Mouse (Mus musculus) MEL (cell line): ENCODE results near the gene Rprd1b. TPM values are rescaled to one million over a fixed set of nuclear protein-coding genes. Genes with fewer than 3 reads are reported as not detected.
A peak's percentile ranks its signal among the peaks of the same experiment; 100 is the strongest.

ENCODE experiments used
- DNase-seq: peaks from one replicate; pipeline ENCODE4 v3.0.0; 2011; ENCODE audit warnings: low read depth, low spot score
- H3K27ac ChIP-seq: 2 replicates; pipeline ENCODE4 v1.5.1; 2012; ENCODE audit warnings: low read depth, mild to moderate bottlenecking, control low read depth, low read length, moderate library complexity; ENCODE audit not compliant: control insufficient read depth
- H3K27me3 ChIP-seq, 2 experiments: fragments of 150-350 bp in 1 of 2; sonication (generic) in 1 of 2; 2 replicates each; pipeline ENCODE4 v1.6.1; 2012; ENCODE audit warnings: low read length in 2 of 2, mild to moderate bottlenecking in 2 of 2, improper control_type of control experiment in 1 of 2, moderate library complexity in 1 of 2; ENCODE audit not compliant: insufficient read depth in 2 of 2, control insufficient read depth in 1 of 2
- H3K36me3 ChIP-seq, 2 experiments: 2 replicates each; pipeline ENCODE4 v1.6.1; 2012 to 2014; ENCODE audit warnings: low read length in 2 of 2, improper control_type of control experiment in 1 of 2, inconsistent platforms in 1 of 2, mild to moderate bottlenecking in 1 of 2; ENCODE audit not compliant: insufficient read depth in 2 of 2, control insufficient read depth in 1 of 2
- H3K4me1 ChIP-seq, 2 experiments: fragments of 150-350 bp in 1 of 2; sonication (generic) in 1 of 2; 2 replicates each; pipeline ENCODE4 v1.6.1; 2012; ENCODE audit warnings: low read length in 2 of 2, improper control_type of control experiment in 1 of 2, mild to moderate bottlenecking in 1 of 2; ENCODE audit not compliant: insufficient read depth in 2 of 2, control insufficient read depth in 1 of 2
- H3K4me3 ChIP-seq, 2 experiments: fragments of 150-350 bp in 1 of 2; sonication (generic) in 1 of 2; 2 replicates each; pipeline ENCODE4 v1.5.1; 2012; ENCODE audit warnings: low read depth in 2 of 2, low read length in 2 of 2, mild to moderate bottlenecking in 2 of 2, moderate library complexity in 2 of 2, control low read depth in 1 of 2, improper control_type of control experiment in 1 of 2; ENCODE audit not compliant: control insufficient read depth in 1 of 2, insufficient read depth in 1 of 2
- H3K79me2 ChIP-seq: 2 replicates; pipeline ENCODE4 v1.6.1; 2012; ENCODE audit warnings: mild to moderate bottlenecking, low read length, moderate library complexity; ENCODE audit not compliant: control insufficient read depth, poor library complexity, insufficient read depth
- H3K9ac ChIP-seq: 2 replicates; pipeline ENCODE4 v1.6.1; 2012; ENCODE audit warnings: low read depth, mild to moderate bottlenecking, control low read depth, low read length, moderate library complexity; ENCODE audit not compliant: control insufficient read depth, poor library complexity, severe bottlenecking
- H3K9me3 ChIP-seq: fragments of 150-350 bp; sonication (generic); replicated peaks from 2 replicates; pipeline ENCODE4 v1.6.1; 2012; ENCODE audit warnings: mild to moderate bottlenecking, low read length, improper control_type of control experiment, moderate library complexity; ENCODE audit not compliant: insufficient read depth
- BHLHE40 ChIP-seq: IDR thresholded peaks from 2 replicates; pipeline ENCODE4 v1.6.1; 2012; ENCODE audit warnings: low read depth, mild to moderate bottlenecking, inconsistent platforms, low read length, improper control_type of control experiment, borderline replicate concordance
- CHD1 ChIP-seq: IDR thresholded peaks from 2 replicates; pipeline ENCODE4 v1.6.1; 2012; ENCODE audit warnings: low read depth, mild to moderate bottlenecking, inconsistent platforms, low read length, improper control_type of control experiment
- E2F4 ChIP-seq: IDR thresholded peaks from 2 replicates; pipeline ENCODE4 v1.6.1; 2011; ENCODE audit warnings: low read depth, low read length, improper control_type of control experiment, borderline replicate concordance
- ETS1 ChIP-seq: IDR thresholded peaks from 2 replicates; pipeline ENCODE4 v1.6.1; 2012; ENCODE audit warnings: low read depth, mild to moderate bottlenecking, inconsistent platforms, low read length, improper control_type of control experiment, moderate library complexity
- GABPA ChIP-seq: IDR thresholded peaks from 2 replicates; pipeline ENCODE4 v1.6.1; 2012; ENCODE audit warnings: low read depth, mild to moderate bottlenecking, inconsistent platforms, low read length, improper control_type of control experiment, moderate library complexity
- GATA1 ChIP-seq: IDR thresholded peaks from 2 replicates; pipeline ENCODE4 v1.6.1; 2011; ENCODE audit warnings: low read depth, low read length, improper control_type of control experiment
- JUND ChIP-seq: IDR thresholded peaks from 2 replicates; pipeline ENCODE4 v1.6.1; 2011; ENCODE audit warnings: low read depth, mild to moderate bottlenecking, improper control_type of control experiment, low read length
- MAFK ChIP-seq: IDR thresholded peaks from 2 replicates; pipeline ENCODE4 v1.6.1; 2011; ENCODE audit warnings: low read depth, mild to moderate bottlenecking, low read length, improper control_type of control experiment, borderline replicate concordance
- MAZ ChIP-seq: IDR thresholded peaks from 2 replicates; pipeline ENCODE4 v1.6.1; 2012; ENCODE audit warnings: low read depth, mild to moderate bottlenecking, inconsistent platforms, low read length, improper control_type of control experiment
- RAD21 ChIP-seq: IDR thresholded peaks from 2 replicates; pipeline ENCODE4 v1.6.1; 2011; ENCODE audit warnings: mild to moderate bottlenecking, low read depth, low read length, improper control_type of control experiment
- SIN3A ChIP-seq: IDR thresholded peaks from 2 replicates; pipeline ENCODE4 v1.6.1; 2012; ENCODE audit warnings: low read length, improper control_type of control experiment, inconsistent platforms
- SMC3 ChIP-seq: IDR thresholded peaks from 2 replicates; pipeline ENCODE4 v1.6.1; 2011; ENCODE audit warnings: low read depth, low read length, improper control_type of control experiment
- TAL1 ChIP-seq: IDR thresholded peaks from 2 replicates; pipeline ENCODE4 v1.6.1; 2012; ENCODE audit warnings: mild to moderate bottlenecking, inconsistent platforms, low read length, moderate library complexity, mixed read lengths
- TCF12 ChIP-seq: IDR thresholded peaks from 2 replicates; pipeline ENCODE4 v1.6.1; 2014; ENCODE audit warnings: low read depth, mild to moderate bottlenecking, inconsistent platforms, low read length, improper control_type of control experiment, moderate library complexity
- ZKSCAN1 ChIP-seq: IDR thresholded peaks from 2 replicates; pipeline ENCODE4 v1.6.1; 2012; ENCODE audit warnings: low read depth, mild to moderate bottlenecking, inconsistent platforms, low read length, improper control_type of control experiment, moderate library complexity
- ZMIZ1 ChIP-seq: IDR thresholded peaks from 2 replicates; pipeline ENCODE4 v1.6.1; 2012; ENCODE audit warnings: low read depth, mild to moderate bottlenecking, inconsistent platforms, low read length, improper control_type of control experiment, moderate library complexity
- polyA plus RNA-seq, 2 experiments: library from polyadenylated mRNA; stranded (reverse) in 1 of 2; unstranded in 1 of 2; fragments of >175 nt in 1 of 2; fragments of >200 nt in 1 of 2; gene quantifications; 2 replicates each; pipeline versions ENCODE4 v1.2.1 to v1.2.4; 2012; ENCODE audit warnings: low replicate concordance in 2 of 2, low read depth in 1 of 2; ENCODE audit not compliant: insufficient read length in 2 of 2, insufficient read depth in 1 of 2, missing spikeins in 1 of 2
- total RNA-seq: library from RNA; depleted of rRNA; stranded (reverse); fragments of 300-350 nt; gene quantifications from 2 replicates; pipeline ENCODE4 v1.2.3, GENCODE M21; 2012

Rprd1b gene
- total and polyA plus RNA-seq, 3 experiments, result 14.2 to 35.1 TPM; not detected in 1

DNA sequence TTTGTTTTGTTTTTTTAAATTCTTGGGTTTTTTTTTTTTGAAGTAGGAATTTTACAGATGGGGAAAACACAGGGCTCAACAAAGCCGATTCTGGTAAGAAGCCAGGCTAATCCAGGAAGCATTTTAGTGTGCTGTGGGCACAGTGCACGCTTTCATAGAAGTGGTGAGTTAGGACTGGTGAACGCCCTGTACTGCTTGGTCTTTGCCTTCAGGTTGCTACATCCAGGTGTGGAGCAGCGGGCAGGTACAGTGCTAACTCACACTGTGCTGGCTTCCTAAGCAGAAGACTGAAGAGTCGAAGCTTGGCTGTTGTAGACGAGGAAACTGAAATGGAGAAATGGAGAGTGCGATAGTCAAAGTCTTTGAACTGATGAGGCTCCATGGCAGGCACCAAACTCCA is 1.7 kb downstream of the Rprd1b start:
- DNase-seq, result peak; percentile 15
- H3K27ac ChIP-seq, result no peak overlapping the region
- peaks cover 0 to 37% of the 10 kb centered on the region in 2 experiments; a peak in 3 of 4 replicates for H3K36me3 ChIP-seq
- H3K4me3 ChIP-seq, result peak overlapping the region; percentile 86 to 94
- H3K27me3 ChIP-seq, result no peaks in the 10 kb centered on the region
- no peaks in the 10 kb centered on the region for H3K9me3 ChIP-seq
- peaks cover 21 to 24% of the 10 kb centered on the region in 2 experiments for H3K4me1 ChIP-seq
- TF ChIP-seq SMC3 (no peak), TCF12 (no peak), GATA1 (no peak), JUND (no peak)
- TF ChIP-seq, all 39 proteins: peak for 0
- H3K79me2 ChIP-seq, result peaks cover 56% of the 10 kb centered on the region
- peak overlapping the region; percentile 95 for H3K9ac ChIP-seq

- no peak for DNase-seq
These were observed 7.5 kb downstream of the Rprd1b start for GRCm38 (mm10) chr2:158035813-158036212.

DNA sequence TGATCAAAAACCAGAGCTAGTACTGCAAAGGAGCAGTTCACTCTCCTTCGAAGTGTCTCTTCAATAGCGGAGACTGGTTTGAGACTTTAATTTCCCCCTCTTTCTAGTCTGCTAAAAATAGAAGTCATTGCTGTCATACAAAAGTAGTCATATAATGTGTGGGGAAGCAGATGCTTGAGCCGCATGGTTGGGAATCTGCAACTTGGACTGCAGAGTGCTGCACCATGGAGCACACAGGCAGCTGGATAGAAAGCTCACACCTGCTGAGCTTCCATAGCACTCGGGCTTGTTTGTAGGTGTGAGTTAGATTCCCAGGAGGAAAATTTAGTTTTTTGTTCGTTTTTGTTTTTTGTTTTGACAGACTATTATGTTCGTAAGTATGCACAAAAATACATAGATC is 8.1 kb downstream of the Rprd1b start:
- no peak overlapping the region for H3K9ac ChIP-seq

More at GRCm38 (mm10) chr2:158035813-158036212, 7.5 kb downstream of the Rprd1b start:
- Histone ChIP-seq H3K79me2 (peaks cover 31% of the 10 kb centered on the region), H3K27ac (no peak overlapping the region), H3K9me3 (no peaks in the 10 kb centered on the region), H3K27me3 (no peaks in the 10 kb centered on the region), H3K36me3 (peaks cover 15 to 24% of the 10 kb centered on the region in 2 experiments), H3K4me1 (peaks cover 11 to 26% of the 10 kb centered on the region in 2 experiments), H3K9ac (no peak overlapping the region), H3K4me3 (no peak overlapping the region)
- TF ChIP-seq GABPA (no peak), ZMIZ1 (no peak), SIN3A (no peak), MAZ (no peak), TAL1 (no peak), E2F4 (no peak)

More for the DNA sequence above, 8.1 kb downstream of the Rprd1b start:
- Histone ChIP-seq H3K4me1 (peaks cover 6 to 22% of the 10 kb centered on the region in 2 experiments), H3K27ac (no peak overlapping the region), H3K9me3 (no peaks in the 10 kb centered on the region), H3K27me3 (no peaks in the 10 kb centered on the region), H3K79me2 (peaks cover 25% of the 10 kb centered on the region), H3K4me3 (no peak overlapping the region), H3K36me3 (peaks cover 15 to 18% of the 10 kb centered on the region in 2 experiments)
- DNase-seq, result no peak
- TF ChIP-seq RAD21 (no peak), CHD1 (no peak), JUND (no peak), MAZ (no peak), BHLHE40 (no peak), MAFK (no peak), ETS1 (no peak), ZKSCAN1 (no peak), GABPA (no peak)
